13 mouse cellular contexts compared by ENCODE assay signal in the genomic region with DNA sequence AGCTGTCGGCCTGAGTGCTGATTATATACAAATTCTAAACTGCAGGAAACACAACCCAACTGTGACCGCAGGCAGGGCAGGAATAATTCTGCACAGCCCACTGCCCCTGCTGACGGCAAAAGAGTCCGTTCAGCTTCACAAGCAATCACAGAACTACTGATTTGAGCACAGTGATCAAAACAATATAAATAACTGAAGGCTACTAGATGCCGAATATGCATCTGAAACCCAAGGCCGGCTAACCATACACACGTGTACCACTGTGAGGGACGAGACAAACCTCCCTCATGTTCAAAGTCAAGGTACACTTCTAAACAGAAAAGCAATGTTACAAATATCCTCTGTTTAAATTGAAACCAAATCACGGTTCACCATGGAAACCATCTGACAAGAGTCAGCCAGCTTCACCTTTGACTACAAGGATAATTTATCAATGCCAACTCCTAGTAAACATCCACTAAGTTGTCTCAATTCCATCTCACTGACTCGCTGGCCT. TPM values are rescaled to one million over a fixed set of nuclear protein-coding genes. Genes with fewer than 3 reads are reported as not detected.
A peak's percentile ranks its signal among the peaks of the same experiment; 100 is the strongest.
DNase-seq lines count a peak whose midpoint lies in the region; ATAC-seq and TF ChIP-seq lines count a peak whose summit lies in the region.
"Had no signal": no experiment of that assay in that cellular context is flagged by ENCODE, and none has a peak within 500 bp of the region (broad histone marks: within the 10 kb centered on the region; RNA-seq: fewer than 3 reads in every experiment).

No protein-coding gene starts in this region.

- H3K4me3 ChIP-seq in gastrocnemius, adult 2 months: no peak overlapping the region
- H3K4me3 ChIP-seq in midbrain, embryonic 16.5 days (ENCODE audit: low read depth, low read length): no peak overlapping the region
- no peak overlapping the region for H3K4me3 ChIP-seq in midbrain, embryonic 11.5 days (ENCODE audit: low read depth, low read length)
- H3K4me3 ChIP-seq in hindbrain, embryonic 15.5 days: no peak overlapping the region
- no peak overlapping the region; the same call in 1 of the 2 replicates for H3K4me3 ChIP-seq in stomach, embryonic 16.5 days (replicated peaks; ENCODE audit: low read length)
- H3K4me3 ChIP-seq: midbrain, embryonic 10.5 days had no signal

- H3K9me3 ChIP-seq in midbrain, embryonic 16.5 days (replicated peaks; ENCODE audit: control insufficient read depth, low read length, poor library complexity, severe bottlenecking): no peaks in the 10 kb centered on the region
- H3K9me3 ChIP-seq in midbrain, embryonic 11.5 days (ENCODE audit: control insufficient read depth, low read length): no peaks in the 10 kb centered on the region
- no peaks in the 10 kb centered on the region for H3K9me3 ChIP-seq in hindbrain, embryonic 15.5 days
- no peaks in the 10 kb centered on the region for H3K9me3 ChIP-seq in stomach, embryonic 16.5 days (replicated peaks; ENCODE audit: control insufficient read depth, low read length)
- H3K9me3 ChIP-seq: midbrain, embryonic 10.5 days had no signal

- WGBS in midbrain, embryonic 16.5 days: 72% methylated on average over 10 of the region's 10 CpGs
- 84% methylated on average over 10 of the region's 10 CpGs for WGBS in midbrain, embryonic 11.5 days
- WGBS in hindbrain, embryonic 15.5 days: 35% methylated on average over 10 of the region's 10 CpGs
- WGBS in stomach, embryonic 16.5 days: 21% methylated on average over 10 of the region's 10 CpGs

- intact Hi-C loops in gastrocnemius, adult 2 months (cut with DNase I): no loop called here

- H3K9ac ChIP-seq in midbrain, embryonic 16.5 days (ENCODE audit: low read depth, low read length): no peak overlapping the region
- H3K9ac ChIP-seq in midbrain, embryonic 11.5 days (ENCODE audit: low read length): no peak overlapping the region
- H3K9ac ChIP-seq in hindbrain, embryonic 15.5 days: no peak overlapping the region
- H3K9ac ChIP-seq in stomach, embryonic 16.5 days (ENCODE audit: low read length): no peak overlapping the region
- H3K9ac ChIP-seq: liver, embryonic 14.5 days had no signal

- H3K4me1 ChIP-seq in midbrain, embryonic 16.5 days (ENCODE audit: control insufficient read depth, insufficient read depth, low read length): peaks cover 10% of the 10 kb centered on the region
- H3K4me1 ChIP-seq in midbrain, embryonic 11.5 days (ENCODE audit: control insufficient read depth, insufficient read depth, low read length): no peaks in the 10 kb centered on the region
- peaks cover 13% of the 10 kb centered on the region for H3K4me1 ChIP-seq in hindbrain, embryonic 15.5 days (replicated peaks)
- peaks cover 21% of the 10 kb centered on the region for H3K4me1 ChIP-seq in stomach, embryonic 16.5 days (ENCODE audit: control insufficient read depth, insufficient read depth, low read length)
- H3K4me1 ChIP-seq: midbrain, embryonic 10.5 days had no signal

- TF ChIP-seq CTCF in gastrocnemius, adult 2 months (IDR thresholded peaks at IDR 0.05): no peak

- DNase-seq in gastrocnemius, adult 2 months: no peak
- no peak for DNase-seq in gastrocnemius, adult 8-10 months (ENCODE audit: low spot score in 2 of 2)
- DNase-seq in midbrain, embryonic 11.5 days (ENCODE audit: low spot score, missing footprints): no peak
- no peak for DNase-seq in layer of hippocampus, postnatal 25 days (ENCODE audit: extremely low spot score in 1 of 2, low spot score in 1 of 2)
- DNase-seq in thymus, postnatal 4 days: no peak
- DNase-seq: cerebellum, adult 9-10 months; gastrocnemius, postnatal 14 days; thymus, postnatal 14 days had no signal

- H3K36me3 ChIP-seq in midbrain, embryonic 16.5 days (ENCODE audit: control insufficient read depth, insufficient read depth, low read length): peaks cover 8% of the 10 kb centered on the region
- H3K36me3 ChIP-seq in midbrain, embryonic 11.5 days (ENCODE audit: control insufficient read depth, insufficient read depth, low read length): peaks cover 4% of the 10 kb centered on the region; the same call in 1 of the 2 replicates
- peaks cover 17% of the 10 kb centered on the region for H3K36me3 ChIP-seq in hindbrain, embryonic 15.5 days
- 0 out of 2 replicates have a peak, but pooled peaks cover 5% of the 10 kb centered on the region for H3K36me3 ChIP-seq in stomach, embryonic 16.5 days (ENCODE audit: control insufficient read depth, insufficient read depth, low read length)

- H3K27ac ChIP-seq in gastrocnemius, adult 2 months: 0 out of 2 replicates have a peak overlapping the region, but pooled peaks have one; percentile 25
- peak overlapping the region; percentile 32; the same call in 1 of the 2 replicates for H3K27ac ChIP-seq in midbrain, embryonic 16.5 days (ENCODE audit: low read length)
- no peak overlapping the region for H3K27ac ChIP-seq in midbrain, embryonic 11.5 days (ENCODE audit: low read depth, low read length)
- peak overlapping the region; percentile 25 for H3K27ac ChIP-seq in hindbrain, embryonic 15.5 days (replicated peaks)
- H3K27ac ChIP-seq in stomach, embryonic 16.5 days (ENCODE audit: low read length): no peak overlapping the region
- H3K27ac ChIP-seq: liver, embryonic 14.5 days; midbrain, embryonic 10.5 days had no signal

- no peak overlapping the region for H3K4me2 ChIP-seq in midbrain, embryonic 16.5 days (ENCODE audit: low read length)
- no peak overlapping the region for H3K4me2 ChIP-seq in midbrain, embryonic 11.5 days
- no peak overlapping the region for H3K4me2 ChIP-seq in hindbrain, embryonic 15.5 days
- H3K4me2 ChIP-seq in stomach, embryonic 16.5 days (ENCODE audit: low read depth, low read length): peak overlapping the region; percentile 16; the same call in 1 of the 2 replicates

- H3K27me3 ChIP-seq in midbrain, embryonic 16.5 days (ENCODE audit: control insufficient read depth, insufficient read depth, low read depth, low read length): no peaks in the 10 kb centered on the region
- no peaks in the 10 kb centered on the region for H3K27me3 ChIP-seq in midbrain, embryonic 11.5 days (ENCODE audit: control insufficient read depth, insufficient read depth, low read length)
- H3K27me3 ChIP-seq in hindbrain, embryonic 15.5 days: no peaks in the 10 kb centered on the region
- H3K27me3 ChIP-seq in stomach, embryonic 16.5 days (ENCODE audit: control insufficient read depth, insufficient read depth, low read length): no peaks in the 10 kb centered on the region

- ATAC-seq in midbrain, embryonic 16.5 days: no peak
- no peak for ATAC-seq in midbrain, embryonic 11.5 days (ENCODE audit: low FRiP score)
- peak; percentile 25; the same call in 1 of the 2 replicates for ATAC-seq in hindbrain, embryonic 15.5 days (ENCODE audit: low FRiP score, low read depth)
- ATAC-seq in stomach, embryonic 16.5 days (ENCODE audit: insufficient read depth, low FRiP score): no peak

RNA-seq across cellular contexts. Expression of gene Lrp6, which starts 57.0 kb away (rescaled TPM):
- total RNA-seq in gastrocnemius, adult 2 months (2021): 10 to 100 TPM; 45.0 to 46.7 TPM
- 10 to 100 TPM; 35.7 to 50.1 (median 41.2) TPM for total RNA-seq in gastrocnemius, adult 8-10 months (2022)
- polyA plus RNA-seq in midbrain, embryonic 16.5 days (2015; fragmentation: Nextera tagmentation; extraction: Ambion mirVana): 14.4 and 16.7 TPM in 2 replicates
- 25.0 and 27.5 TPM in 2 replicates for polyA plus RNA-seq in midbrain, embryonic 11.5 days (2014; fragmentation: Nextera tagmentation; extraction: Ambion mirVana)
- 16.4 and 16.8 TPM in 2 replicates for polyA plus RNA-seq in hindbrain, embryonic 15.5 days (2015; fragmentation: Nextera tagmentation; extraction: Ambion mirVana)
- polyA plus RNA-seq in stomach, embryonic 16.5 days (2015; fragmentation: Nextera tagmentation; extraction: Ambion mirVana): 16.8 and 17.4 TPM in 2 replicates
- 10 to 100 TPM; 48.3 to 49.3 TPM for total RNA-seq in layer of hippocampus, postnatal 25 days (2021)

Comparison
In these comparisons a context has a peak if more than half of its experiments do, and no peak if none do; other contexts are left out.
1. H3K27ac ChIP-seq: peak in gastrocnemius, adult 2 months (single experiment), midbrain, embryonic 16.5 days (single experiment) and hindbrain, embryonic 15.5 days (single experiment); none in midbrain, embryonic 11.5 days (single experiment) and stomach, embryonic 16.5 days (single experiment).